Mouse (Mus musculus) G1E (cell line): ENCODE data around the gene Dhx8.

Source experiments
- CTCF ChIP-seq: IDR thresholded peaks from 2 replicates; pipeline ENCODE4 v1.5.1; 2012; ENCODE audit warnings: low read depth, low read length, inconsistent platforms, mixed read lengths
- GATA1 ChIP-seq: IDR thresholded peaks from 2 replicates; pipeline ENCODE4 v1.6.1; 2012; ENCODE audit warnings: borderline replicate concordance, low read length, inconsistent platforms, mixed read lengths
- TAL1 ChIP-seq: conservative IDR thresholded peaks from 2 replicates; pipeline ENCODE4 v1.6.1; 2012; ENCODE audit warnings: low read depth, low read length, inconsistent platforms, mixed read lengths

- no peak for TF ChIP-seq GATA1
- no peak for TF ChIP-seq TAL1
- no peak for TF ChIP-seq CTCF
Measured at GRCm38 (mm10) chr11:101699556-101699955, 33.2 kb upstream of the Dhx8 start.
